Mouse (Mus musculus): ENCODE measurements at regions not wholly inside any gene's neighbourhood (a gene's known extent, or its start where the extent isn't known, plus 50 kb on each side); places are given as distances from the start of the nearest gene placed in this dataset.
A peak's percentile ranks its signal among the peaks of the same experiment; 100 is the strongest.

- intact Hi-C loops (cut with DNase I) = no loop called here
- DNase-seq = peak; percentile 77 to 86
These were observed 56.8 kb upstream of the Gm45716 start for GRCm38 (mm10) chr11:90130635-90131034.

GRCm38 (mm10) chr11:90132579-90132978, 54.9 kb upstream of the Gm45716 start:
- intact Hi-C loops (cut with DNase I) = no loop called here
- peak in 1 of 2 experiments; percentile 24 for DNase-seq

- no peak for DNase-seq
- intact Hi-C loops (cut with DNase I) = no loop called here
These were observed 51.2 kb upstream of the Gm45716 start for GRCm38 (mm10) chr11:90136307-90136706.

Data from heart, postnatal 10 days (tissue).